Mouse (Mus musculus): ENCODE measurements around the gene Pdcd5. TPM values are rescaled to one million over a fixed set of nuclear protein-coding genes. Genes with fewer than 3 reads are reported as not detected.
A peak's percentile ranks its signal among the peaks of the same experiment; 100 is the strongest.

Pdcd5 gene
- total RNA-seq, 2 experiments from 2014 or later, result 83.5 to 87.2 TPM

GRCm38 (mm10) chr7:35648239-35649069 is 1.1 kb upstream of the Pdcd5 start:
- no peak for DNase-seq (ENCODE audit: low spot score in 2 of 2)

- DNase-seq (ENCODE audit: low spot score in 2 of 2), result peak in 1 of 2 experiments; percentile 22
Measured at GRCm38 (mm10) chr7:35646317-35647081, 822 bp downstream of the Pdcd5 start.

- DNase-seq (ENCODE audit: low spot score in 2 of 2), result no peak
Measured at GRCm38 (mm10) chr7:35640072-35640471, 7.2 kb downstream of the Pdcd5 start.

- no peak for DNase-seq (ENCODE audit: low spot score in 2 of 2)
Measured at GRCm38 (mm10) chr7:35636874-35637273, 10.4 kb downstream of the Pdcd5 start.

- DNase-seq (ENCODE audit: low spot score in 2 of 2), result no peak
Measured at GRCm38 (mm10) chr7:35636229-35636628, 11.1 kb downstream of the Pdcd5 start.

GRCm38 (mm10) chr7:35628496-35628895 is 18.8 kb downstream of the Pdcd5 start:
- no peak for DNase-seq (ENCODE audit: low spot score in 2 of 2)

- DNase-seq (ENCODE audit: low spot score in 2 of 2), result no peak
Measured at GRCm38 (mm10) chr7:35627371-35627770, 19.9 kb downstream of the Pdcd5 start.

GRCm38 (mm10) chr7:35626038-35626437 is 21.3 kb downstream of the Pdcd5 start:
- no peak for DNase-seq (ENCODE audit: low spot score in 2 of 2)

- DNase-seq (ENCODE audit: low spot score in 2 of 2), result no peak
Measured at GRCm38 (mm10) chr7:35622626-35623025, 24.7 kb downstream of the Pdcd5 start.

GRCm38 (mm10) chr7:35617513-35617912 is 29.8 kb downstream of the Pdcd5 start:
- DNase-seq (ENCODE audit: low spot score in 2 of 2), result no peak

- DNase-seq (ENCODE audit: low spot score in 2 of 2), result no peak
Measured at GRCm38 (mm10) chr7:35609245-35609644, 38.1 kb downstream of the Pdcd5 start.

GRCm38 (mm10) chr7:35606816-35607215 is 40.5 kb downstream of the Pdcd5 start:
- no peak for DNase-seq (ENCODE audit: low spot score in 2 of 2)

- DNase-seq (ENCODE audit: low spot score in 2 of 2), result no peak
Measured at GRCm38 (mm10) chr7:35602766-35603165, 44.6 kb downstream of the Pdcd5 start.

GRCm38 (mm10) chr7:35601106-35601505 is 46.2 kb downstream of the Pdcd5 start:
- DNase-seq (ENCODE audit: low spot score in 2 of 2), result no peak

GRCm38 (mm10) chr7:35600031-35600430 is 47.3 kb downstream of the Pdcd5 start:
- DNase-seq (ENCODE audit: low spot score in 2 of 2), result no peak

- DNase-seq (ENCODE audit: low spot score in 2 of 2), result no peak
Measured at GRCm38 (mm10) chr7:35599492-35599891, 47.8 kb downstream of the Pdcd5 start.

- no peak for DNase-seq (ENCODE audit: low spot score in 2 of 2)
Measured at GRCm38 (mm10) chr7:35594311-35594710, 53.0 kb downstream of the Pdcd5 start.

Other genes with a start within 250 kb of the Pdcd5 start
- not detected for gene Slc7a9, start 198.7 kb downstream of the Pdcd5 start, total RNA-seq (2021)
- 1 to 10 TPM in 1 of 2 experiments, under 1 TPM in 1; 0.46 to 1.3 TPM for gene Tdrd12, start 109.8 kb downstream of the Pdcd5 start, total RNA-seq (2021)
- gene Nudt19, start 91.2 kb downstream of the Pdcd5 start, total RNA-seq (2021), result 10 to 100 TPM; 72.3 to 72.4 TPM
- gene Rgs9bp, start 61.9 kb downstream of the Pdcd5 start, total RNA-seq (2021), result under 1 TPM; 0.51 to 0.52 TPM
- 10 to 100 TPM; 42.8 to 46.7 TPM for gene Ankrd27, start 61.3 kb downstream of the Pdcd5 start, total RNA-seq (2021)
- gene Dpy19l3, start 106.9 kb upstream of the Pdcd5 start, total RNA-seq (2021), result 10 to 100 TPM; 70.9 to 71.6 TPM
- 10 to 100 TPM; 28.3 to 30.5 TPM for gene Zfp507, start 155.5 kb upstream of the Pdcd5 start, total RNA-seq (2021)

Measured in layer of hippocampus, postnatal 14 days (tissue).